Mouse (Mus musculus): ENCODE data around the gene Gm13090.

Gm13090 gene

GRCm38 (mm10) chr4:151103646-151104045 lies 14.3 kb downstream of the Gm13090 start:
- no peak for DNase-seq

- DNase-seq = no peak
Observed at GRCm38 (mm10) chr4:151104147-151104546, 14.8 kb downstream of the Gm13090 start.

GRCm38 (mm10) chr4:151105886-151106285 lies 16.5 kb downstream of the Gm13090 start:
- no peak for DNase-seq

- DNase-seq = no peak
Observed at GRCm38 (mm10) chr4:151106468-151106867, 17.1 kb downstream of the Gm13090 start.

GRCm38 (mm10) chr4:151107131-151108001 lies 18.0 kb downstream of the Gm13090 start:
- DNase-seq = peak; percentile 71

GRCm38 (mm10) chr4:151108028-151108771 lies 18.8 kb downstream of the Gm13090 start:
- peak; percentile 93 for DNase-seq

GRCm38 (mm10) chr4:151108834-151109241 lies 19.5 kb downstream of the Gm13090 start:
- DNase-seq = no peak

- DNase-seq = no peak
Observed at GRCm38 (mm10) chr4:151111226-151111625, 21.9 kb downstream of the Gm13090 start.

- DNase-seq = no peak
Observed at GRCm38 (mm10) chr4:151114574-151114973, 25.2 kb downstream of the Gm13090 start.

- DNase-seq = no peak
Observed at GRCm38 (mm10) chr4:151118883-151119282, 29.5 kb downstream of the Gm13090 start.

GRCm38 (mm10) chr4:151127636-151128548 lies 38.5 kb downstream of the Gm13090 start:
- DNase-seq = no peak

GRCm38 (mm10) chr4:151128641-151129541 lies 39.5 kb downstream of the Gm13090 start:
- peak; percentile 86 for DNase-seq

- peak; percentile 43 for DNase-seq
Observed at GRCm38 (mm10) chr4:151129725-151130557, 40.6 kb downstream of the Gm13090 start.

- DNase-seq = no peak
Observed at GRCm38 (mm10) chr4:151130756-151131490, 41.6 kb downstream of the Gm13090 start.

GRCm38 (mm10) chr4:151132493-151132892 lies 43.1 kb downstream of the Gm13090 start:
- DNase-seq = no peak

GRCm38 (mm10) chr4:151133760-151134159 lies 44.4 kb downstream of the Gm13090 start:
- DNase-seq = no peak

GRCm38 (mm10) chr4:151135491-151135890 lies 46.1 kb downstream of the Gm13090 start:
- no peak for DNase-seq

- no peak for DNase-seq
Observed at GRCm38 (mm10) chr4:151137701-151138100, 48.3 kb downstream of the Gm13090 start.

- DNase-seq = peak; percentile 26
Observed at GRCm38 (mm10) chr4:151138135-151138534, 48.8 kb downstream of the Gm13090 start.

- DNase-seq = no peak
Observed at GRCm38 (mm10) chr4:151138586-151138985, 49.2 kb downstream of the Gm13090 start.

Measured in right cerebral cortex, postnatal 25 days (tissue).